Mouse (Mus musculus) CH12.LX (cell line): ENCODE measurements around the gene 1700001C02Rik. TPM values are rescaled to one million over a fixed set of nuclear protein-coding genes. Genes with fewer than 3 reads are reported as not detected.

Source experiments
- DNase-seq: peaks from one replicate; pipeline ENCODE4 v3.0.0-alpha.2; 2013; ENCODE audit errors: extremely low read depth
- H3K27ac ChIP-seq: 2 replicates; pipeline ENCODE4 v1.5.1; 2012; ENCODE audit warnings: low read depth, mild to moderate bottlenecking, control low read depth, moderate library complexity; ENCODE audit not compliant: insufficient read depth
- H3K27me3 ChIP-seq: replicated peaks from 2 replicates; pipeline ENCODE3; 2012; ENCODE audit warnings: inconsistent platforms
- H3K36me3 ChIP-seq, 2 experiments: replicated peaks in 1 of 2; 2 replicates each; pipeline versions ENCODE3 to v1.6.1; 2012; ENCODE audit warnings: inconsistent platforms in 1 of 2, low read length in 1 of 2, mild to moderate bottlenecking in 1 of 2, mixed read lengths in 1 of 2, moderate library complexity in 1 of 2; ENCODE audit not compliant: control insufficient read depth in 1 of 2, insufficient read depth in 1 of 2
- H3K4me1 ChIP-seq, 2 experiments: 2 replicates each; pipeline ENCODE4 v1.6.1; 2012; ENCODE audit warnings: inconsistent platforms in 1 of 2, moderate library complexity in 1 of 2; ENCODE audit not compliant: insufficient read depth in 2 of 2, control insufficient read depth in 1 of 2
- H3K4me2 ChIP-seq: 2 replicates; pipeline ENCODE4 v1.6.1; 2012; ENCODE audit warnings: low read depth, mild to moderate bottlenecking, control low read depth; ENCODE audit not compliant: poor library complexity, insufficient read depth, severe bottlenecking
- H3K4me3 ChIP-seq, 3 experiments: fragments of 150-350 bp in 1 of 3; sonication (generic) in 1 of 3; replicated peaks in 1 of 3; 2 replicates each; pipeline versions ENCODE3 to v1.5.1; 2011 to 2012; ENCODE audit warnings: low read depth in 2 of 3, low read length in 2 of 3, mild to moderate bottlenecking in 2 of 3, moderate library complexity in 2 of 3, control low read depth in 1 of 3, improper control_type of control experiment in 1 of 3, inconsistent platforms in 1 of 3, mixed read lengths in 1 of 3; ENCODE audit not compliant: poor library complexity in 1 of 3
- H3K79me2 ChIP-seq: replicated peaks from 2 replicates; pipeline ENCODE4 v1.6.1; 2012; ENCODE audit warnings: mild to moderate bottlenecking, moderate library complexity; ENCODE audit not compliant: control insufficient read depth, poor library complexity, insufficient read depth, severe bottlenecking; ENCODE audit errors: extremely low read depth
- H3K9ac ChIP-seq: 2 replicates; pipeline ENCODE4 v1.6.1; 2012; ENCODE audit warnings: low read depth, mild to moderate bottlenecking, control low read depth, moderate library complexity; ENCODE audit not compliant: insufficient read depth
- H3K9me3 ChIP-seq: replicated peaks from 2 replicates; pipeline ENCODE3; 2012; ENCODE audit warnings: low read length, inconsistent platforms, mixed read lengths
- CHD2 ChIP-seq: IDR thresholded peaks from 2 replicates; pipeline ENCODE4 v1.6.1; 2011; ENCODE audit warnings: low read length, improper control_type of control experiment
- ELF1 ChIP-seq: IDR thresholded peaks from 2 replicates; pipeline ENCODE4 v1.6.1; 2014; ENCODE audit warnings: low read depth, mild to moderate bottlenecking, inconsistent platforms, low read length, improper control_type of control experiment
- EP300 ChIP-seq: IDR thresholded peaks from 2 replicates; pipeline ENCODE4 v1.6.1; 2011; ENCODE audit warnings: low read length, improper control_type of control experiment
- ETS1 ChIP-seq: conservative IDR thresholded peaks from 2 replicates; pipeline ENCODE4 v1.6.1; 2012; ENCODE audit warnings: low read depth, mild to moderate bottlenecking, inconsistent platforms, low read length, improper control_type of control experiment, moderate library complexity
- GABPA ChIP-seq: IDR thresholded peaks from 2 replicates; pipeline ENCODE4 v1.6.1; 2012; ENCODE audit warnings: low read depth, low read length, improper control_type of control experiment, inconsistent platforms; ENCODE audit not compliant: insufficient replicate concordance
- JUN ChIP-seq: IDR thresholded peaks from 2 replicates; pipeline ENCODE4 v1.6.1; 2011; ENCODE audit warnings: low read depth, mild to moderate bottlenecking, low read length, improper control_type of control experiment, moderate library complexity; ENCODE audit not compliant: insufficient read depth
- KAT2A ChIP-seq: IDR thresholded peaks from 2 replicates; pipeline ENCODE4 v1.6.1; 2012; ENCODE audit warnings: low read length, improper control_type of control experiment, inconsistent platforms; ENCODE audit not compliant: insufficient replicate concordance
- MAFK ChIP-seq: IDR thresholded peaks from 2 replicates; pipeline ENCODE4 v1.6.1; 2011; ENCODE audit warnings: low read length, improper control_type of control experiment; ENCODE audit not compliant: insufficient replicate concordance
- MAX ChIP-seq: IDR thresholded peaks from 2 replicates; pipeline ENCODE4 v1.6.1; 2011; ENCODE audit warnings: low read length, improper control_type of control experiment
- MAZ ChIP-seq: IDR thresholded peaks from 2 replicates; pipeline ENCODE4 v1.6.1; 2012; ENCODE audit warnings: low read depth, mild to moderate bottlenecking, inconsistent platforms, low read length, improper control_type of control experiment, moderate library complexity
- MEF2A ChIP-seq: IDR thresholded peaks from 2 replicates; pipeline ENCODE4 v1.6.1; 2014; ENCODE audit warnings: low read depth, mild to moderate bottlenecking, inconsistent platforms, low read length, improper control_type of control experiment, borderline replicate concordance
- MXI1 ChIP-seq: IDR thresholded peaks from 2 replicates; pipeline ENCODE4 v1.6.1; 2011; ENCODE audit warnings: mild to moderate bottlenecking, low read depth, low read length, improper control_type of control experiment
- MYC ChIP-seq: IDR thresholded peaks from 2 replicates; pipeline ENCODE4 v1.6.1; 2011; ENCODE audit warnings: low read depth, mild to moderate bottlenecking, improper control_type of control experiment, low read length
- NELFE ChIP-seq: IDR thresholded peaks from 2 replicates; pipeline ENCODE4 v1.6.1; 2011; ENCODE audit warnings: low read depth, low read length, improper control_type of control experiment
- NRF1 ChIP-seq: IDR thresholded peaks from 2 replicates; pipeline ENCODE4 v1.6.1; 2014; ENCODE audit warnings: low read depth, mild to moderate bottlenecking, inconsistent platforms, low read length, improper control_type of control experiment, moderate library complexity
- POLR2AphosphoS2 ChIP-seq: IDR thresholded peaks from 2 replicates; pipeline ENCODE4 v1.6.1; 2011; ENCODE audit warnings: low read depth, low read length, improper control_type of control experiment
- RAD21 ChIP-seq: IDR thresholded peaks from 2 replicates; pipeline ENCODE4 v1.6.1; 2011; ENCODE audit warnings: low read depth, mild to moderate bottlenecking, low read length, improper control_type of control experiment, moderate library complexity
- RCOR1 ChIP-seq: conservative IDR thresholded peaks from 2 replicates; pipeline ENCODE4 v1.6.1; 2012; ENCODE audit warnings: low read depth, mild to moderate bottlenecking, inconsistent platforms, low read length, improper control_type of control experiment
- SIN3A ChIP-seq: IDR thresholded peaks from 2 replicates; pipeline ENCODE4 v1.6.1; 2012; ENCODE audit warnings: low read length, improper control_type of control experiment, inconsistent platforms
- SMC3 ChIP-seq: IDR thresholded peaks from 2 replicates; pipeline ENCODE4 v1.6.1; 2011; ENCODE audit warnings: low read depth, low read length, improper control_type of control experiment
- TBP ChIP-seq: conservative IDR thresholded peaks from 2 replicates; pipeline ENCODE4 v1.6.1; 2011; ENCODE audit warnings: low read depth, low read length, improper control_type of control experiment
- UBTF ChIP-seq: IDR thresholded peaks from 2 replicates; pipeline ENCODE4 v1.6.1; 2012; ENCODE audit warnings: low read depth, mild to moderate bottlenecking, inconsistent platforms, low read length, improper control_type of control experiment, moderate library complexity
- USF1 ChIP-seq: IDR thresholded peaks from 2 replicates; pipeline ENCODE4 v1.6.1; 2014; ENCODE audit warnings: low read depth, mild to moderate bottlenecking, inconsistent platforms, low read length, improper control_type of control experiment
- ZC3H11A ChIP-seq: IDR thresholded peaks from 2 replicates; pipeline ENCODE4 v1.6.1; 2012; ENCODE audit warnings: low read depth, mild to moderate bottlenecking, inconsistent platforms, low read length, improper control_type of control experiment
- ZMIZ1 ChIP-seq: IDR thresholded peaks from 2 replicates; pipeline ENCODE4 v1.6.1; 2012; ENCODE audit warnings: low read depth, mild to moderate bottlenecking, inconsistent platforms, low read length, improper control_type of control experiment
- dilution Hi-C: fragments of 300-500 bp; cut with MboI; formaldehyde crosslinking; loops from 2 replicates; pipeline ENCODE4 v1.14.3; 2020; ENCODE audit warnings: low sequenced_read_pairs; ENCODE audit not compliant: extremely low pct_unique_long_range_greater_than_20kb, extremely low pct_ligation_motif_present
- in situ Hi-C: fragments of 300-500 bp; cut with MboI; formaldehyde crosslinking; loops from 3 replicates; pipeline ENCODE4 v1.14.3; 2019; ENCODE audit warnings: low sequenced_read_pairs, low pct_ligation_motif_present, low pct_unique_long_range_greater_than_20kb, mixed read lengths
- polyA plus RNA-seq: library from polyadenylated mRNA; unstranded; fragments of >175 nt; gene quantifications from 2 replicates; pipeline ENCODE4 v1.2.1, GENCODE M21; 2012; ENCODE audit warnings: low read depth; ENCODE audit not compliant: insufficient read length
- total RNA-seq, 2 experiments: library from RNA; depleted of rRNA; stranded (reverse); fragments of 300-350 nt in 1 of 2; fragments of >200 nt in 1 of 2; gene quantifications; 2 replicates each; pipeline ENCODE4 v1.2.3; 2012 to 2014

Gene 1700001C02Rik
- total and polyA plus RNA-seq, 3 experiments: not detected

- no peak overlapping the region for H3K4me3 ChIP-seq
- no peaks in the 10 kb centered on the region for H3K79me2 ChIP-seq
- no peaks in the 10 kb centered on the region for H3K36me3 ChIP-seq
- H3K4me1 ChIP-seq: peaks cover 6 to 10% of the 10 kb centered on the region in 2 experiments
- TF ChIP-seq ZMIZ1: no peak
- no peak for TF ChIP-seq EP300
- TF ChIP-seq RCOR1: no peak
- TF ChIP-seq ETS1: no peak
- TF ChIP-seq SIN3A: no peak
- TF ChIP-seq GABPA: no peak
- no peak for TF ChIP-seq MXI1
- no peak for TF ChIP-seq TBP
- no peak for TF ChIP-seq ELF1
- no peak for TF ChIP-seq POLR2AphosphoS2
- TF ChIP-seq NELFE: no peak
- TF ChIP-seq KAT2A: no peak
- no peak for TF ChIP-seq UBTF
- TF ChIP-seq USF1: no peak
- TF ChIP-seq RAD21: no peak
- TF ChIP-seq MAFK: no peak
- no peak for TF ChIP-seq MEF2A
- no peak for TF ChIP-seq ZC3H11A
- no peak for TF ChIP-seq MYC
- no peak for TF ChIP-seq CHD2
- peaks cover 48% of the 10 kb centered on the region for H3K27me3 ChIP-seq
- no peak overlapping the region for H3K27ac ChIP-seq
- no peak overlapping the region for H3K9ac ChIP-seq
- dilution Hi-C loops (no loop called here), in situ Hi-C loops (no loop called here)
- no peak for DNase-seq
- H3K4me2 ChIP-seq: no peak overlapping the region
- no peaks in the 10 kb centered on the region for H3K9me3 ChIP-seq
Observed at GRCm38 (mm10) chr5:30490845-30491244, 25.0 kb downstream of the 1700001C02Rik start.

- Histone ChIP-seq H3K4me1 (peaks cover 0 to 6% of the 10 kb centered on the region in 2 experiments; a peak in 1 of 4 replicates), H3K79me2 (no peaks in the 10 kb centered on the region), H3K9me3 (no peaks in the 10 kb centered on the region), H3K27ac (no peak overlapping the region), H3K27me3 (peaks cover 29% of the 10 kb centered on the region), H3K4me2 (no peak overlapping the region), H3K36me3 (no peaks in the 10 kb centered on the region), H3K4me3 (no peak overlapping the region), H3K9ac (no peak overlapping the region)
- TF ChIP-seq MAX (no peak), MAZ (no peak), ZC3H11A (no peak), SMC3 (no peak), UBTF (no peak), RAD21 (no peak), NELFE (no peak), JUN (no peak), MAFK (no peak), NRF1 (no peak)
- dilution Hi-C loops (no loop called here), in situ Hi-C loops (no loop called here)
- DNase-seq: no peak
Observed at GRCm38 (mm10) chr5:30493723-30494122, 27.9 kb downstream of the 1700001C02Rik start.
